ENCODE assay signal across 23 mouse cellular contexts in genomic region chr17:80028675-80029074, GRCm38 (mm10). TPM values are rescaled to one million over a fixed set of nuclear protein-coding genes. Genes with fewer than 3 reads are reported as not detected.
DNase-seq lines count a peak whose midpoint lies in the region; ATAC-seq and TF ChIP-seq lines count a peak whose summit lies in the region.
"Had no signal": no experiment of that assay in that cellular context is flagged by ENCODE, and none has a peak within 500 bp of the region (broad histone marks: within the 10 kb centered on the region; RNA-seq: fewer than 3 reads in every experiment).

No protein-coding gene starts in this region.

- no peak overlapping the region for H3K9ac ChIP-seq in hindbrain, postnatal 0 days (replicated peaks; ENCODE audit: low read length)
- H3K9ac ChIP-seq in hindbrain, embryonic 12.5 days, result no peak overlapping the region
- H3K9ac ChIP-seq in lung, postnatal 0 days (replicated peaks; ENCODE audit: low read depth), result no peak overlapping the region
- no peak overlapping the region for H3K9ac ChIP-seq in neural tube, embryonic 11.5 days (ENCODE audit: low read length)
- H3K9ac ChIP-seq: embryonic facial prominence, embryonic 13.5 days; hindbrain, embryonic 14.5 days; intestine, embryonic 15.5 days; kidney, embryonic 15.5 days; liver, postnatal 0 days had no signal

- H3K9me3 ChIP-seq in hindbrain, postnatal 0 days (ENCODE audit: low read length), result no peaks in the 10 kb centered on the region
- no peaks in the 10 kb centered on the region for H3K9me3 ChIP-seq in hindbrain, embryonic 12.5 days (replicated peaks)
- no peaks in the 10 kb centered on the region for H3K9me3 ChIP-seq in lung, postnatal 0 days (ENCODE audit: low read length)
- H3K9me3 ChIP-seq in neural tube, embryonic 11.5 days (ENCODE audit: control insufficient read depth, low read length), result no peaks in the 10 kb centered on the region
- H3K9me3 ChIP-seq: embryonic facial prominence, embryonic 13.5 days; intestine, embryonic 15.5 days; kidney, embryonic 15.5 days had no signal

- POLR2A ChIA-PET in Patski (lab: Charles Lee), result interaction anchor here (1.0 kb wide), 1 partner anchor 148 kb away, joined by 3 read pairs; no protein-coding TSS in a partner anchor

- in situ Hi-C loops in Patski (cut with MboI; ENCODE audit: low pct_unique_long_range_greater_than_20kb), result no loop called here

- no peak for TF ChIP-seq EP300 in lung, postnatal 0 days (IDR thresholded peaks at IDR 0.05)

- peaks cover 20% of the 10 kb centered on the region for H3K36me3 ChIP-seq in hindbrain, postnatal 0 days (ENCODE audit: insufficient read depth, low read length)
- peaks cover 43% of the 10 kb centered on the region for H3K36me3 ChIP-seq in hindbrain, embryonic 12.5 days
- H3K36me3 ChIP-seq in lung, postnatal 0 days (ENCODE audit: insufficient read depth, low read length), result peaks cover 33% of the 10 kb centered on the region
- H3K36me3 ChIP-seq in neural tube, embryonic 11.5 days (ENCODE audit: control insufficient read depth, insufficient read depth, low read length), result peaks cover 15% of the 10 kb centered on the region

- no peak overlapping the region for H3K4me3 ChIP-seq in hindbrain, postnatal 0 days (ENCODE audit: low read length)
- no peak overlapping the region for H3K4me3 ChIP-seq in hindbrain, embryonic 12.5 days
- no peak overlapping the region for H3K4me3 ChIP-seq in lung, postnatal 0 days (ENCODE audit: low read depth, low read length)
- H3K4me3 ChIP-seq in lung, adult 2 months (replicated peaks; ENCODE audit: extremely low read depth, low read depth, low read length), result no peak overlapping the region
- no peak overlapping the region for H3K4me3 ChIP-seq in neural tube, embryonic 11.5 days (ENCODE audit: low read depth, low read length)
- H3K4me3 ChIP-seq: embryonic facial prominence, embryonic 13.5 days; erythroblast, embryonic 14.5 days; heart, adult 2 months; intestine, embryonic 15.5 days; kidney, embryonic 15.5 days; left cerebral cortex, adult 2 months had no signal

- H3K4me1 ChIP-seq in hindbrain, postnatal 0 days (ENCODE audit: insufficient read depth, low read length), result no peaks in the 10 kb centered on the region
- H3K4me1 ChIP-seq in hindbrain, embryonic 12.5 days, result no peaks in the 10 kb centered on the region
- no peaks in the 10 kb centered on the region for H3K4me1 ChIP-seq in lung, postnatal 0 days (ENCODE audit: insufficient read depth, low read depth, low read length)
- H3K4me1 ChIP-seq in lung, adult 2 months (ENCODE audit: control insufficient read depth, insufficient read depth, low read length), result no peaks in the 10 kb centered on the region
- H3K4me1 ChIP-seq in neural tube, embryonic 11.5 days (ENCODE audit: control insufficient read depth, insufficient read depth, low read length), result no peaks in the 10 kb centered on the region
- H3K4me1 ChIP-seq: intestine, embryonic 15.5 days; kidney, embryonic 15.5 days had no signal

- CTCF ChIA-PET in Patski (lab: Charles Lee), result interaction anchor here (1.3 to 2.0 kb wide), 2 partner anchors 8 to 11 kb away, joined by 3 to 6 read pairs; no protein-coding TSS in a partner anchor

- ATAC-seq in hindbrain, postnatal 0 days, result 0 out of 2 replicates have a peak, but pooled peaks have one; percentile 38
- no peak for ATAC-seq in hindbrain, embryonic 12.5 days (ENCODE audit: low FRiP score)
- ATAC-seq in lung, postnatal 0 days, result no peak
- no peak for ATAC-seq in Patski
- 0 out of 2 replicates have a peak, but pooled peaks have one; percentile 27 for ATAC-seq in neural tube, embryonic 11.5 days (ENCODE audit: insufficient read depth, low FRiP score, low TSS enrichment)
- ATAC-seq: intestine, embryonic 15.5 days; liver, postnatal 0 days had no signal

- peak; percentile 25 for TF ChIP-seq CTCF in hindbrain, postnatal 0 days (IDR thresholded peaks at IDR 0.05; ENCODE audit: low read depth)
- TF ChIP-seq CTCF in lung, postnatal 0 days (IDR thresholded peaks at IDR 0.05), result peak; percentile 12; the same call in 1 of the 2 replicates
- TF ChIP-seq CTCF in lung, adult 2 months (IDR thresholded peaks at IDR 0.05; ENCODE audit: insufficient read depth, low read length), result no peak
- peak; percentile 8 for TF ChIP-seq CTCF in Patski (IDR thresholded peaks at IDR 0.05)

- no peak for DNase-seq in hindbrain, postnatal 0 days (ENCODE audit: low spot score)
- no peak for DNase-seq in lung, postnatal 0 days (ENCODE audit: low spot score)
- no peak for DNase-seq in lung, adult 2 months
- DNase-seq in Patski (ENCODE audit: low read depth, low spot score), result no peak
- DNase-seq in neural tube, embryonic 11.5 days (ENCODE audit: low spot score), result no peak
- no peak for DNase-seq in spleen, postnatal 14 days (ENCODE audit: low spot score in 2 of 2)
- DNase-seq: adrenal gland, postnatal 14 days; cerebellum, adult 2 months; cerebellum, postnatal 25 days; gastrocnemius, postnatal 25 days; heart, adult 2 months; kidney, postnatal 4 days; liver, postnatal 0 days; lung, postnatal 14 days; right cerebral cortex, postnatal 14 days; thymus, postnatal 25 days had no signal

- no peak overlapping the region for H3K4me2 ChIP-seq in hindbrain, postnatal 0 days (ENCODE audit: low read depth, low read length)
- no peak overlapping the region for H3K4me2 ChIP-seq in hindbrain, embryonic 12.5 days (replicated peaks)
- H3K4me2 ChIP-seq in lung, postnatal 0 days (replicated peaks; ENCODE audit: low read depth, low read length), result no peak overlapping the region
- no peak overlapping the region for H3K4me2 ChIP-seq in neural tube, embryonic 11.5 days (ENCODE audit: low read depth)
- H3K4me2 ChIP-seq: embryonic facial prominence, embryonic 13.5 days; hindbrain, embryonic 14.5 days; intestine, embryonic 15.5 days; kidney, embryonic 15.5 days had no signal

- H3K27me3 ChIP-seq in hindbrain, postnatal 0 days (ENCODE audit: insufficient read depth, low read length), result no peaks in the 10 kb centered on the region
- H3K27me3 ChIP-seq in hindbrain, embryonic 12.5 days, result no peaks in the 10 kb centered on the region
- no peaks in the 10 kb centered on the region for H3K27me3 ChIP-seq in lung, postnatal 0 days (replicated peaks; ENCODE audit: insufficient read depth, low read length)
- no peaks in the 10 kb centered on the region for H3K27me3 ChIP-seq in Patski
- H3K27me3 ChIP-seq in neural tube, embryonic 11.5 days (ENCODE audit: control insufficient read depth, insufficient read depth, low read length), result no peaks in the 10 kb centered on the region
- H3K27me3 ChIP-seq: embryonic facial prominence, embryonic 13.5 days; intestine, embryonic 15.5 days; kidney, embryonic 15.5 days had no signal

- 88% methylated on average over 6 of the region's 6 CpGs for WGBS in hindbrain, postnatal 0 days
- WGBS in hindbrain, embryonic 12.5 days, result 92% methylated on average over 6 of the region's 6 CpGs
- WGBS in lung, postnatal 0 days, result 83% methylated on average over 6 of the region's 6 CpGs
- WGBS in lung, adult 2 months, result 81% methylated on average over 6 of the region's 6 CpGs
- WGBS in neural tube, embryonic 11.5 days, result 92% methylated on average over 6 of the region's 6 CpGs

- no peak overlapping the region for H3K27ac ChIP-seq in hindbrain, postnatal 0 days
- no peak overlapping the region for H3K27ac ChIP-seq in hindbrain, embryonic 12.5 days
- H3K27ac ChIP-seq in lung, postnatal 0 days (ENCODE audit: low read length), result no peak overlapping the region
- no peak overlapping the region for H3K27ac ChIP-seq in neural tube, embryonic 11.5 days (ENCODE audit: low read depth, low read length)
- H3K27ac ChIP-seq: embryonic facial prominence, embryonic 13.5 days; heart, adult 2 months; hindbrain, embryonic 14.5 days; intestine, embryonic 15.5 days; kidney, embryonic 15.5 days; left cerebral cortex, adult 2 months had no signal

- TF ChIP-seq POLR2A in lung, adult 2 months (IDR thresholded peaks at IDR 0.05; ENCODE audit: borderline replicate concordance, extremely low read depth, low read depth, low read length), result no peak

RNA-seq across cellular contexts. Expression of gene Hnrnpll, which starts 33.5 kb away (rescaled TPM):
- total RNA-seq in hindbrain, postnatal 0 days (2014; rRNA removed), result 41.8 and 52.7 TPM in 2 replicates
- polyA plus RNA-seq in hindbrain, postnatal 0 days (2015; fragmentation: Nextera tagmentation; extraction: Ambion mirVana), result 40.0 and 40.2 TPM in 2 replicates
- 112 and 116 TPM in 2 replicates for polyA plus RNA-seq in hindbrain, embryonic 12.5 days (2016; fragmentation: Nextera tagmentation; extraction: Ambion mirVana)
- polyA plus RNA-seq in lung, postnatal 0 days (2015; fragmentation: Nextera tagmentation; extraction: Ambion mirVana), result 30.2 and 31.2 TPM in 2 replicates
- 18.2 and 18.5 TPM in 2 replicates for polyA plus RNA-seq in lung, adult 2 months (2012; rRNA removed)
- polyA plus RNA-seq in Patski (2021), result 65.9 TPM
- 117 and 131 TPM in 2 replicates for polyA plus RNA-seq in neural tube, embryonic 11.5 days (2014; fragmentation: Nextera tagmentation; extraction: Ambion mirVana)

Comparison
In these comparisons a context has a peak if more than half of its experiments do, and no peak if none do; other contexts are left out.
1. ATAC-seq: peak in hindbrain, postnatal 0 days (single experiment) and neural tube, embryonic 11.5 days (single experiment); none in hindbrain, embryonic 12.5 days (single experiment), lung, postnatal 0 days (single experiment) and Patski (single experiment).